Mouse (Mus musculus): Measurements from ENCODE around the gene Myl10.
A peak's percentile ranks its signal among the peaks of the same experiment; 100 is the strongest.
"Not testable (repeated sequence)": the region's sequence is repeated elsewhere in the genome, so short reads cannot be mapped to it uniquely, and the experiment has no call there.

Gene Myl10

DNA sequence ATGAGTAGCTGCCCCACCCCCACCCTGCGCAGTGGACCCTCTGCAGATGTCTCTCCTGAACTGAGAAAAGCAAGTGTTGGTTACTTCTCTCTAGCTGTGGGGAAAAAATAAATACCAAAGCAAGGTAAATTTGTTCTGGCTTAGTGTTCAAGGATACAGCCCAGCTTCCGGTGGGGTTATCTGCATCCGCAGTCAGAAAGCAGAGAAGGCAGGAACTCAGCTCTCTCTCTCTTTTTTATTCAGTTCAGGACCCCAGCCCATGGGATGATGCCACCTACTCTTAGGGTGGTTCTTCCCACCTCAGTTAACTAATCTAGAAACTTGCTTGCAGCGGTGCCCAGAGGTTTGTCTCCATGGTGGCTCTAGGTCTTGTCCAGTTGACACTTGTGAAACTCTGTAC, at the start of gene Myl10:
Gene Myl10 (plus strand): TSS at position 363 of the 400 bp plus-strand sequence.
- no peak for DNase-seq

DNA sequence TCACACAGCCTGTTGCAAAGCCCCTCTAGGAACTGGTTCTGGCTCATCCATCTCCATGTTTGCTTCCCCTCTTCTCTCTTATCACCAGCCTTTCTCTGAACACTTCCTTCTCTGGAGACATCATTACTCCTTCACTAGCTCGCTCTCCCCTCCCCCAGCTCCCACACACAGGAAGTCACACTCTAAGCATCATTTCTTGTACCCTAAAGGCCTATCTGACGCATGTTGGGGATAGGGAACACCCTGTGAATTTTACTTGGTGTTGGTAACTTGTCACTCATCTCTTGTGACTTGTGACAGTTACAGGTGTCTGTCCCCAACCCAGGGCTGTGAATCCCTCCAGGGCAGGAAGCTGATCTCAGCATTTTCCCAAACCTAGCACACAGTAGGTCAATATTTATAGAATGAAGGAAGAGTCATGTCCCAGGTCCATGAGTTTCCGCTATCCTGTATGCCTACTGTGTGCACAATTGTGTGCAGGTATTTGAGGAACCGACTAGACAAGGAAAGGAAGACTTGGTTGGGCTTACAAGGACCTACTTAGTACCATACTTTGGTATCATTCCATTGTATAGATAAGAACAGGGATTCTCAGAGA, 46.1 kb upstream of the Myl10 start:
- DNase-seq, result no peak

DNA sequence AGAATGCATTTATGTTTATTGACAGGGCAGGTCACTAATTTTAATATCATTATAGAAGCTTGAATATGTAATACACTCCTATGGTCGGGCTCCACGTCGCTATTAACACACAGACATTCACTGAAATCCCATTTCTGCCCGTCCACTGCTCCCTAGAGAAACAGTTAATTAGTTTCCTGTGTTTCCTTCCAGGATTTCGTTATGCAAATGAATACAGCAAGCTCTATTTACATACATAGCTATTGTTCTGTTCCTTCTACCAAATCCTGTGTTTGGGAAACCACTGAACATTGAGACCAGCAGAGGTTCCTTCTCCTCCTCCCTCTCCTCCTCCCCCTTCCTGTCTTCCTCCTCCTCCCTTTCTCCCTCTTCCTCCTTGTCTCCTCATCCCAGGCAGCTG, 43.9 kb upstream of the Myl10 start:
- DNase-seq, result no peak

DNA sequence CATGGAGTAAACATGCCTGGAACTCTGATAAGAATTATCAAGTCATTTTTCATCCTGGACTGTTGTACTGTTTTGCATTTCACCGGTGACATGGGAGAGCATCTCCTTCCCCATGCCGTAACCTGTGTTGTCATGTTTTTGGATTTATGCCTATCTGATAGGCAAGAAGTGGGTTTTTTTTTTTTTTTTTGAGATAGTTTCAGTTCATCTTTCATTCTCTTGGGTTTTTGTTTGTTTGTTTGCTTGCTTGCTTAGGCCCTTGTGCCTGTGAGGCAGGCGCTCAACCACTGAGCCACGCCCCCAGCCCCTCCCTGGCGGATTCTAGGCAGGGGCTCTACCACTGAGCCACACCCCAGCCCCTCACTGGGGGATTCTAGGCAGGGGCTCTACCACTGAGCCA, 43.3 kb upstream of the Myl10 start:
- DNase-seq, result no peak

DNA sequence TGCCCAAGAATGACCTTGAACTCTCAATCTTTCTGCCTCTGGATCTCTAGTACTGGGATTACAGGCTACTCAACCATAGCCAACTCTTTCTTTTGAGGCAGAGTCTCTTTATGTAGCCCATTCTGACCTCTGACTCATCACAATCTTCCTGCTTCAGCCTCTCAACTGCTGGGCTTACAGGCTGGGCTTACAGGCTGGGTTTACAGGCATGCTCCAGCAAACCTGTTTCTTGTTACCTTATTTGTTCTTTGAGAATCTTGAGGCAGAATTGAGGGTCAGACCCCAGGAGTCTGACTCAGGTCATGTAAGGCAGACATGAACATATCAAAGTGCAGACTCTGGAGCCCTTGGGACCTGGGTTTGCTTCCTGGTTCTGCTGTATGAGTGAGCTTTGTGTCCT, 38.5 kb upstream of the Myl10 start:
- DNase-seq, result no peak

DNA sequence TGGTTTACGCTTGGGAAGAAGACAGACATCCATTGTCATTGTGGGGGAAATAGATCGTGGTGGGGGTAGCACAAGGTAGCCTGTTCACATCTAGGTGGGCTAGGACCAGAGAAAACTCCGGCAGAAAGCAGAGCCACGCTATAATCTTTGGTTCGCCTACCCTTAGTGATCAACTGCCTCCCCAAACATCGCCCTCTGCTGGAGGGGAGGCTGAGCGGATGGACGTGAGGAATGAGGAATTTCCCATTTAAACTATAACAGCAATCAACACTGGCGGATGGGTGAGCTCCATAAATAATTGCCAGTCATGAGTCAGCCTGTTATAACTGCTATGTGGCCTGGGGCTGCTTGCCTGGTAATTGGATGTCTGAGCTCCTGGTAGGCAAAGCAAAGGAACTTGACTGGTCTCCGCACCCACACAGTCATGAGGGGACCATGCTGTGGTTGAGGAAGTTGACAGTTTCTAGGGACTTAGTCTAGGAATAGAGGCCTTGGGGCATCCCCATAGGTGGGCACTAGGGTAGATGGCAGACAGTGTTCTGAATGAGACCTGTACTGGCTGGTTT, 36.0 kb upstream of the Myl10 start:
- no peak for DNase-seq

DNA sequence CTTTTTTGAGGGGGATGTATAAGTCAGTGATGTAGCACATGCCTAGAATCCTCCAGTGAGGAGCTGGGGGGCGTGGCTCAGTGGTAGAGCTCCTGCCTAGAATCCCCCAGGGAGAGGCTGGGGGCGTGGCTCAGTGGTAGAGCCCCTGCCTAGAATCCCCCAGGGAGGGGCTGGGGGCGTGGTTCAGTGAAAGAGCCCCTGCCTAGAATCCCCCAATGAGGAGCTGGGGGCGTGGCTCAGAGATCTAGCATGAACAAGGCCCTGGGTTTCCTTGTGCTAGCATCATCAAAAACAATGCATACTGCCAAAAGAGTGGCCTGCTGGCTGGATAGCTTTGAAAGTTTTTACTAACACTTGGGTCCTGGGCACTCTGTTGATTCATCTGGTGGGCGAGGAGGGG, 32.2 kb upstream of the Myl10 start:
- DNase-seq, result not testable (repeated sequence)

DNA sequence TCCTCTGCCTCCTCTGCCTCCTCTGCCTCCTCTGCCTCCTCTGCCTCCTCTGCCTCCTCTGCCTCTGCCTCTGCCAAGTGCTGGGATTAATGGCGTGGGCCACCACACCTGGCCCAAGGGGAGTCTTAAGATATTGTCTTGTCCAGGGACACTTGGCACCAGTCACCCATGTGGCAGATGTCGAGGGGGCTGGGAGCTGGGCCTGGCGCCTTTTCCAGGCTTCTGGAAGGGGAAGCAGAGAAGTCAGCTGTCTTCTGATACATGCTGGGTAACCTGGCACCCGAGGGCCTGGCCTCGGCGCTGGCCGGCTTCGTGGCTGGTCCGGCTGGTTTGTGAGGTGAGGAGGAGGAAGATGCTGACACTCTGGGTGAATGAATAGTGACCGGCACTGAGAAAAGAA, 30.7 kb upstream of the Myl10 start:
- DNase-seq, result no peak

DNA sequence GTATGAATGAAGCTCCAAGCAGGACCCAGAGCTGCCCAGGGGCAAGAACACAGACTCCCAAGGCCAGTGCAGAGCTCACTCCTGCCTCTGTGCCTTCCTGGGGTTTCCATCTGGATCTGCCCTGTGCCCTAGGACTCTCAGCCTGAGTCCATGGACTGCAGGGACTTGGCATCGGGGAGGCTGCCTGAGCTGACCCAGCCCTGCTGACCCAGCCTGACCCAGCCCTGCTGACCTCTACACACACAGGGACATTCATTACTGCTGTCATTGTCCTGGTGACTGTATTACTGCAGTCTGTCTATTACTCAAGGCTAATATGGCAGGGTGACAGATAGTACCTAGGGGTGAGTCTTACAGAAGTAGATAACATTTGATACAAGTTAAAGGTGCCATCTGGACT, 30.1 kb upstream of the Myl10 start:
- DNase-seq, result no peak

DNA sequence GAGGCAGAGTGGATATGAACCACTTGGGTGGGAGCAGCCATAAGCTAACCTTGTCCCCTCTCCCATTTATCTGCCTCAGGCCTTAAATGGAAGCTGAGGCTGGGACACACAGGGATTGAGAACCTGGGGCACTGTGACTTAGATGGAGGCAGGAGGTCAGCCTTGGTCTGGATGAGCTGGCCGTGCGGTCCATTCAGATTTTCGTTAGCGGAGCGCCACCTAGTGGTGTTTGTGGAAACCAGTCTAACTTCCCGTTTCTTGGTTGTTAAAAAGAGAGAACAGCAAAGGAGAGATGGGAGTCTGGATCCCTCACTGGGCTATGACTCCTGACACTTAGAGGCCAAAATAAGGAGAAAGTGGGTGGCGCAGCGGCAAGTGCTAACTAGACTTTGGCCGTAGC, 28.4 kb upstream of the Myl10 start:
- peak; percentile 66 to 71 for DNase-seq

DNA sequence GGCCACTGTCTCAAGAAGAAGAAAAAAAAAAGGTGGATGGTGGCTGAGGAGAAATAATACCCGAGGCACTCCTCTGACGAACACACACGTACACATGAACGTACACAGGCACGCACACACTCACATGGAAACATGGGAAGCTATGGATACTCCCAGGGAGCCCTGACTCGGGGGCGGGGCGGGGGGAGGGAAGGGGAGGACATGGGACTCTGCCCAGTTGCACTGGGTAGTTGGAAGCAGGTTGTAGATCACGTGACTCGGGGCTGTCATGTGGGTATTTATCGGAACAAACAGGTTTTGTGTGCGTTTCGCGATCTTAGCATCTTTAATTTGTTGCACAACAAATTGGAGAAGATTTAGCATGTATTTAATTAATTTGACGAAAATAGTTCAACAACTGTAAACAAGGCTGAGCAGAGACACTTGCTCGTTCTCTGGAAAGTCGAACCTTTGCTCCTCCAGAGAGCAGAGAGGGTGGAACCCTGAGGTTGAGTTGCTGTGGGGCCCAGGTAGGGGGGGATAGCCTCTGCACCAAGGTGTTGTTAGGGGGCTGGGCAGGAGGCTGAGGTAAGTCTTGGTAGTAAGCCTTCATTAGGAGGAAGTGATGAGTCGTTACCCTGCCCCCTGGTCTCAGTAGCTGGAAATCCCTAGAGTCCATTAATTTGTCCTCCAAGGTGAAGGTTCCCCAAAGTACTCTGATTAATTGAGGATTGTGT, 16.5 kb upstream of the Myl10 start:
- DNase-seq, result no peak

DNA sequence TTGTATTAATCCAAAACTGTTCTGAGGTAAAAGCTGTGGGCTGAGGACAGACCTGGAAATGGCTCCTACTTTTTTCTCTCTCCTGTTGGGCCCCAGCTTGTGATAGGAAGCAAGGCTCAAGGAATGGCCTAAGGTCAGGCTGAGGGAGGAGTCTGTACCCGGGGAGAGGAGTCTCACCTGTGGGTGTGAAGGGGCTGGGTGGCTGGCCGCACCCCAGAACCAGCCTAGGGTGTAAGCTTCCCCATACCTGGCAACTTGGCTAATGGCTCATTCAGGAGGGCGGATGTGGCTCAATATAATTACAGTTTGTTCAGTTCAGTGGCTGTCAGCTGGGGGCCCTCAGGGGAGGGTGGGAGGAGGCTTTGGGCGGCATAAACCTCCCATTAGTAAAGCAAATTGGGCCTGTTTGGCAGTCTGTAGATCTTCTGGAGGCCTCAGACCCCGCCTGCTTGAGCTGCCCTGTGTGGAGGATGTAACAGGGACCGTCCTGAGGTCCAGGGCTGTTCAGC, 14.1 kb upstream of the Myl10 start:
- DNase-seq, result no peak

DNA sequence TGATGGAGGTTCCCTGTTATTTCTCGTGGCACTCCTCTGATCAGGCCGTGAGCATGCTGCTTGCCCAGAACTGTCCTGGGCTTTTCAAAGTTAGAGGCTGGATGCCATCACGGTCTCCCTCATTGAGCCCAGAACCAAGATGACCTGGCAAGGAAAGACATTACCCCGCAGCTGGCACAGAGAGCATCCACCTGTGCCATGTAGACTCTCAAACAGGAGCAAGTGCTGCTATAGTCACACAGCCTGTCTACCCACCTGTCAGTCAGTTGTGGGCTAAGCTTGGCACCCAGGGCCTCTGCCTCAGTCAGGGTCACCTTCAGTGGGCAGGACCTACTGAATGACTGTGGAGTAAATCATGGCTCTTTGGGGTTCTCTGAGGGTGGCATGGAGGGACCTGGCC, 6.6 kb upstream of the Myl10 start:
- DNase-seq, result no peak

DNA sequence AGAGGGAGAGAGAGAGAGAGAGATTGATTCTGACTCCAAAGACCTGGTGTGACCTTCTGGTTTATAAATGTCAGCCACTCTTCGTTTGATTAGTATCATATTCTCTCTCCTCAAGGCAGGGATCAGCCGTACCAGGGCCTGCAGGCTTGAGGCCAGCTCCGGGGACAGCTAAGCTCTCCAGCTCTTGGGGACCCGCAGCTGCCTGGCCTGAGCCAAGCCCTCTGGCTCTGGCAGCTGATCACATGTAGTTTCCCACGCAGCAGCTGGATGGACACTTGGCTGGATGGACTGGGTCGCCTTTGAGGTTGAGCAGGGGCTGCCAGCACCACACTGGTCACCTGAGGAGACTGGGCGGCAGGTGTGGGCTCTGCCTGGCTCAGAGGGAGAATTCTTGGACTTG, 5.4 kb upstream of the Myl10 start:
- DNase-seq, result no peak

DNA sequence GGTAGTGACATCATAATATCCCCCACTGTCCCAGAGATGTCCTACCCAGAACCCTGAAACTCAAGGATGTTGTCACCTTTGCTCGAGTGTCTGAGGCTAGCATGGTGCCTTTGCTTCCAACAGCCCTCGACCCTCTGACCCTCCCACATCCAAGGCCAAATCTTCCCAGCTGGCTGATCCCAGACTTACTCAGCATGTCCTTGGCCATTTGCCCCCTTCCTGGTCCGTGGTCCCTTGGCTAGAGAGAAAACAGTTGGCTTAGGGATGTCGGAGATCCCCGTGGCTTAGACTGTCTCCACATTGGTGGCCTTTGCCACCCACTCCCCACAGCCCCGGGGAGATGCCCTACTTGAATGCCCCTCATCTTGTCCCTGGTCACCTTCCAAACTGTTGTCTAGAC, 4.1 kb upstream of the Myl10 start:
- no peak for DNase-seq

DNA sequence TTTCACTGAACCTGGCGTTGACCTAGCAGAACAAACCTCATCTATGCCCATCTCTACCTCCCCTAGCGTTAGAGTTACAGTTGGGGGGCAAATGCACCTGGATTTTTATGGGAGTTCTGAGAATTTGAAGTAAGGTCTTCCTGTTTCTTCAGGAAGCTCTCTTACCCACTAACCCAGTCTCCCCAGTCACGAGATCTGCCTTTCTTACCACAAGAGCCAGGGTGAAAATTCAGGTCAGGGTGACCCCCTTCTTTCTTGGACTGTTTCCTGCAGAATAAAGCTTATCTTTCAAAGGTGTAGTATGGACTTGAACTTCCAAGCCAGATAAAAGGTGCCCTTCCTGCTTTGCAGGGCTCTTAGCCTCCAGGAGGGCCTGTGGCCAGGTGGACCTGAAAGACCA, 1.8 kb upstream of the Myl10 start:
- no peak for DNase-seq

DNA sequence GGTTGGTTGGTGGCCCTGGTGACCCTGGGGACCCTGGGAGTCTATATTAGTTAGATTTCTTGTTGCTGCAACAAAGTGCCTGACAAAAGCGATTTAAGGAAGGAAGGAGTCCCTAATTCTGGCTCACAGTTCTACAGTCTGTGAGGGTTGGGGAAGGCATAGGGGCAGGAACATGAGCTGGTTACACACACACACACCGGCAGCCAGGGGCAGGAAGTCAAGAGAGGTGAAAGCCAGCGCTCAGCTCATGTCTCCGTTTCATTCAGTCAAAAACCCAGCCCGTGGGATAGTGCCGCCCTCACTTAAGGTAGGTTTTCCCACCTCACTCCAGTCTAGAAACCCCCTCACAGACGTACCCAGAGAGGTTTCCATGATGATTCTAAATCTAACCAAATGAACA, 472 bp downstream of the Myl10 start:
- DNase-seq, result no peak

DNA sequence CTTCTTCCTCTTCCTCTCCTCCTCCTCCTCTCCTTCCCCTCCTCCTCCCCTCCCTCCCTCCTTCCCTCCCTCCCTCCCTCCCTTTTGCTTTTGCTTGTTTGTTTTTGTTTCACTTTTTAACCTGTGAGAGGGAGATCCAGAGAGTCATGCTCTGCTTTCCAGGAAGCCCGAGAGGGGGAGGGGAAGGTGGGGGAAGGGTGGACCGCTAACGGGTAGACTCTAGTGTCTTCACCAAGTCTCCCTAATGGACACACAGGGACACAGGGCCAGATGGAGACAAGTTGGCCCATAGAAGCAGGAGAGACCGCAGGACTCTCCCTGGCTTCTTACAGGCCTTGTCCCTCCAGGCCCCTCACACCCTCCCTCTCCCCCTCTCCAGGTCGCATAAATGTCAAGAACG, 2.0 kb downstream of the Myl10 start:
- no peak for DNase-seq

DNA sequence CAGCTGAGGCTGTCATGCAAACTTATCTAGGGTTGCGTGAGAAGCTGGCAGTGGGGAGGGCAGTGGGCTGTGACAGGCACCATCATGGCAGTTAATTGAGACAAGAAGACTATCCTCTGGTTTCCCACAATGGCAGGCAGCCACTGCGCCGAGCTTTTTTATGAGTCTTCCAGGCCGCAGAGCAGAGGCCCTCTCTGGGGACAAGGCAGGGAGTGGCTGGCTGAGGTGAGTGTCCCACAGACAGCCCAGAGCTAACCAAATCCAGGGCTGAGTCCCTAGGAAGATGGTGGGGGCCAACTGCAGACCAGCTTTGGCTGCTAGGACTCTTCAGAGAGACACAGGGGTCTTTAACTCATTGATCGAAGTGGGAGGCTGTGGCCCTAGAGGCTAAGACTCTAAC, 3.6 kb downstream of the Myl10 start:
- no peak for DNase-seq

DNA sequence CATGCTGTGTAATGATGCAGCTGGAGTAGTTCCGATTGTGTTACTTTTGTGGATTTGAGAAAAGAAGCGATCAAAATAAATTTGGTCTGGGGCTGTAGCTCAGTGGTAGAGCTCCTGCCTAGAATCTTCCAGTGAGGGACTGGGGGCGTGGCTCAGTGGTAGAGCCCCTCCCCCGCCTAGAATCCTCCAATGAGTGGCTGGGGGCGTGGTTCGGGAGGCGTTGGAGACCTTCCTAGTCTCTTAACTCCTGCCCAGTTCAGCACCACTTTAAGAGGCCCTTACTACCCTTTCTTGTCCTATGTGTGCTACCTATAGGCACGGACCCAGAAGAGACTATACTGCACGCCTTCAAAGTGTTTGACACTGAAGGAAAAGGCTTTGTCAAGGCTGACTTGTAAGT, 4.7 kb downstream of the Myl10 start:
- no peak for DNase-seq

DNA sequence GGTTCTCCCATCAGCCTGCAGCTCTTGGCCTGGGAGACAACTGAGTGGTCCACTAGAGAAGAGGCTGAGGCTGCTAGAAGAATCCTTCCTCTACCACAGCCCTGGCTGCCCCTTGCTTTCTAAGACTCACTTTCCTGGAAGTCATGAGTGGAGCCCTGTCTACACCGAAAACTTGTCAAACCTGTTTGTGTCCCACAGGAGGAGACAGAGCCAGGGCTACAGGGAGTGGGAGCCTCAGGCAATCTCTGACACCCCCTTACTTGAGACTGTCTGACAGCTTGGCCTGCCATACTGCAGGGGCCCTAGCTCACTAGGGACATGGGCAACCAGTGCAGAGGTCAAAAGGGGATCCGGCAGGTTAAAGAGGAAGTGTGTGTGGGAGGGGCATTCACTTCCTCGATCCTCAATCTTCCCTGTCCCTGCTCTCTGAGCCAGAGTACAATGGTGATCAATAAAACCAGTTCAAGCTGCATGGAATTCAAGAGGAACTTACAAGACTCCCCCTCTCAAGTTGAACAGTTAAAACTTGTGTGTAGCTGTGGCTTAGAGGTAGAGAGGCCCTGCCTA, 9.3 kb downstream of the Myl10 start:
- peak; percentile 30 to 53 for DNase-seq

DNA sequence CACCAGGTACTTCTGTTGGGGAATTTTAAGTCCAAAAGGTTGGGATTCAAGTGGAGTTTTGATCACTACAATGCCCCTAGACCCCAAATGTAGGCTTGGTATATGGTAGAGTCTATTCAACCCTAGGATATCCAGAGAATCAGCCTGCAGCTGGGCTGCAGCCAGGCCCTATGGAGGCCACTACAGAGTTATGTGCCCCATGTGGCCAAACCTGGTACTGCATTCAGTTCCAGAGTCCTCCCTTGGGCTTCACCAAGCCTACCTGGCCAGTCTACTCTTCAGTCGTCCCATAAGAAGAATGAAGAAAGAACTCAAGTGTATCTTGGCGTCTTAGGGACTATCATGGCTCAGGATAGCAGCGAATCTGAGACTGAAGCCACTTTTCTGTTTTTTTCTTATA, 10.8 kb downstream of the Myl10 start:
- DNase-seq, result peak; percentile 64 to 71

DNA sequence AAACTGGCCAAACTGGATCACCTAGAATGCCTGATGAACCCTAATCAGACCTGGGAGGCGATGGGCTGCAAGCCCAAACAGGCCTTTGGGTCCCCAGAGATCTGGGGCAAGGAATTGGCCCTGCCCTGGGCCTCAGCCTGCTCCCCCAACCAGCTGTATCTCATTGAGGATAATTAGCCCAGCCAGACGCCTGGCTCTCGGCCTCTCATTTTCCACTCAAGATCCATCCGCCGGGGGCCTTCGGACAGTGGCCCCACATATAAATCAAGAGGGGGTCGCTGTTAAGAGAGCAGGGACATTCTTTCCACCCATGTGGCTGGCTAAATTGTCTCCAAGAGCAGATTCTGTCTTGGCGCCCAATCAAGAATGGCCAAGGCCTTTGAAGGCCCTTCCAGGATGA, 11.2 kb downstream of the Myl10 start:
- no peak for DNase-seq

DNA sequence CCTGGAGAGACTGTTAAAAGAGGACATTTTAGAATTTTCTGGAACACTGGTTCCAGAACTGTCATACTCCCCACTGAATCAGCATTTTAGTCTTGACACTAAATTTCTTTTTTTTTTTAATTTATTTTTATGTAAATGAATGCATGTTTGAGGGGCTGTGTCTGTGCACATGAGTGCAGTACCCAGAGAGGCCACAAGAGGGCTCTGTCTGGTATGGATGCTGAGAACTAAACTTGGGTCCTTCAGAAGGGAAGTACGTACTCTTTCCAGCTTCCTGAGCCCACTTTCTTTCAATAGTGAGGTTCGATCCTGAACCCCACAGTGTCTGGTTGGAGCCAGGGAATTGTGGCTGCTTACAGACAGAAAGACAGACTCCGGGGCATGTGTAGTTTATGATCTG, 12.6 kb downstream of the Myl10 start:
- DNase-seq, result no peak

All from lung, adult 18-20 months (tissue).